Mouse (Mus musculus): Measurements from ENCODE around the gene Tent5c. TPM values are rescaled to one million over a fixed set of nuclear protein-coding genes. Genes with fewer than 3 reads are reported as not detected.

Tent5c gene
- polyA plus RNA-seq, 1 experiment from 2014 or later: 5.7 TPM

DNA sequence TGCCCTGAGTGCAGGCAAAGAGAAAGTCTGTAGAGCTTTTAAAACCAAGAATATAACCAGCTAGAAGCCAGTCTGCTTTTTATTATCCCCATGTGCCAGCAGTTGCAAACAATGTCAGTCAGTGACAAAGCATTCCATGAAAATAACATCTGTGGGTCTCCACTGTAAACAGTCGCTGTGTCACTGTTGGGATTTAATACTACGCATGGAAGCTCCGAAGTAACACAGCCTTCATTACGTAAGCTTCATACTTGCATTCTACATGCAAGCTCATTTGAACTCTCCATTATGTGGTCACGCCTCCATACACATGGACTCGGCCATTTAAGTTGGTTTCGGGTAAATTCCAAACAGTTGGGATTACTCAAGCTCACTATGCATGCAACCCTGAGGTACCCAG is 77.2 kb downstream of the Tent5c start:
- 89% methylated on average over 7 of the region's 7 CpGs for WGBS
- no peak overlapping the region for H3K4me2 ChIP-seq (replicated peaks)
- H3K36me3 ChIP-seq: no peaks in the 10 kb centered on the region
- no peak overlapping the region for H3K27ac ChIP-seq
- no peak overlapping the region for H3K4me3 ChIP-seq
- no peak overlapping the region for H3K9ac ChIP-seq
- ATAC-seq (ENCODE audit: low FRiP score, low read depth): no peak
- H3K9me3 ChIP-seq: no peaks in the 10 kb centered on the region
- H3K4me1 ChIP-seq: no peaks in the 10 kb centered on the region
- no peaks in the 10 kb centered on the region for H3K27me3 ChIP-seq (replicated peaks)

DNA sequence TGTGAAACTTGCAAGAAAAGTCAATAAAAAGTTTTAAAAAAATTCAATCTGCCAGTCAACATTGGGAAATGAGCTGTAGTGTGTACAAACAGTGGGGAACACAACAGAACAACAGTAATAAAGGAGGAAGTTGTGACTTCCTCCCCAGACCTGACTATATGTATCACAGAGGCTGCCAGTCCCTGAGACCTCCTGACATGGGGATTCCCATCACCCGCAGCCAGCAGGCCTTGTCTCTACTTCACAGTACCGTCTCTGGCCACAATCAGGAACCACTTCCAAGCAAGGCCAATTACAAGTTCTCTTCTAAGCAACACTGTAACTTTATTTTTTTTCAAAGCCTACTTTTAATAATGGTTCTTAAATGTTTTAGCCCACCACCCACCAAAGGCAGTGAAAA is 79.8 kb downstream of the Tent5c start:
- Histone ChIP-seq H3K27me3 (replicated peaks) (no peaks in the 10 kb centered on the region), H3K9ac (no peak overlapping the region), H3K4me1 (no peaks in the 10 kb centered on the region), H3K36me3 (no peaks in the 10 kb centered on the region), H3K27ac (no peak overlapping the region), H3K4me3 (no peak overlapping the region), H3K9me3 (no peaks in the 10 kb centered on the region), H3K4me2 (replicated peaks) (no peak overlapping the region)
- WGBS: 87% methylated on average over 2 of the region's 2 CpGs
- ATAC-seq (ENCODE audit: low FRiP score, low read depth): no peak

DNA sequence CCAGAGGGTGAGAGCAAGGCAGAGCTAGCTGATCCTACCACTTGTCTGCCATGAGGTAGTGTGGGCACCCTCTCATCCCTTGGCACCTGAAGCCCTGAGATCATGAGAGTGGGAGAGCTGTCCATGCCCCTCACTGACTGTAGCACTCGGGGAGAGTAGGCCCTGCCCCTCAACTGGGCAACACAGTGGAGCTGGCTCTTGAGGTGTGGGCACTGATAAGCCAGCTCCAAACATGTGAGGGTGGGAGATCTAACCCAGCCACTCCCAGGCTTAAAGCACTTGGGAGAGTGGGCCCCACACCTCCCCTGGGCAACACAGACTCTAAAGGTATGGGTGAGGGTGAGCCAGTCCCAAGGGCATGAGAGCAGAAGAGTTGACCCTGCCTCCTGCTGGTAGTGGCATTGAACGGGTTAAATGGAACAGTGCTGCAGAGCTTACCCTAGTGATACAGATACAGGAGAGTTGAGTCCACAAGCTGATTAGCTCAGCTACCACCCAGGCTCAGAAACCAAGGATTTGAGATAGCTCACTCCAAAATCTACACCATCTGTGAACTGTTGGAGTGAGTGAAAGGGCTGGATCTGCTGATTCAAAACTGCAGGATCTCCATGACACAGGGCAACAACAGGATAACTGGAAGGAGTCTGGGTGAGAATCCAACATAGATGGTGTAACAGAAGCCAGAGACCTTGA is 80.6 kb downstream of the Tent5c start:
- Histone ChIP-seq H3K4me3 (no peak overlapping the region), H3K4me1 (no peaks in the 10 kb centered on the region), H3K36me3 (no peaks in the 10 kb centered on the region), H3K27ac (no peak overlapping the region), H3K4me2 (replicated peaks) (no peak overlapping the region), H3K9ac (no peak overlapping the region), H3K9me3 (no peaks in the 10 kb centered on the region), H3K27me3 (replicated peaks) (no peaks in the 10 kb centered on the region)
- 89% methylated on average over 2 of the region's 2 CpGs for WGBS
- ATAC-seq (ENCODE audit: low FRiP score, low read depth): no peak

DNA sequence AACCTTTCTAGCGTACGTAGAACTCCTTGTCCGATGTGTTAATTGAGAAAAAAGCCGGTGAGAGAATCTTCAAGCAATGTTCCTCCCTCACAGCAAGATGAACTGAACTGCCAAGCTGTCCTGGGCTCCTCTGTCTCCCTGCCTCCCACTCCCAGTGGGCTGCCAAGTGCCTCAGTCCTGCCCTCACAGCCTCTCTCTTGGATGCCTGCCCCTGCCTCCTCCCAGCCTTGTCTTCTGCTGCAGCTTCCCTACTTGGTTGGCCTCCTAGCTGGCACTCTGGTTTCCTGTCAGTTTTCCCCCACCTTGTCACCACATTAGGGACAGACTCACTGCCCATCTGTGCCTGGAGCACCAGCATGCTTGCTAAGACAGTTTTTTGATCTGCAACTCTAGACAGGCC is 86.5 kb downstream of the Tent5c start:
- no peaks in the 10 kb centered on the region for H3K9me3 ChIP-seq
- no peaks in the 10 kb centered on the region for H3K4me1 ChIP-seq
- no peak overlapping the region for H3K4me2 ChIP-seq (replicated peaks)
- H3K36me3 ChIP-seq: no peaks in the 10 kb centered on the region
- H3K9ac ChIP-seq: no peak overlapping the region
- H3K27me3 ChIP-seq (replicated peaks): no peaks in the 10 kb centered on the region
- ATAC-seq (ENCODE audit: low FRiP score, low read depth): no peak
- no peak overlapping the region for H3K4me3 ChIP-seq
- WGBS: 90% methylated on average over 4 of the region's 4 CpGs
- H3K27ac ChIP-seq: no peak overlapping the region

Other genes starting within 250 kb of the Tent5c start
- 58.0 and 76.6 TPM in 2 replicates for gene Man1a2, start 196.2 kb upstream of the Tent5c start, polyA plus RNA-seq (2016; fragmentation: Nextera tagmentation; extraction: Ambion mirVana)

Data from neural tube, embryonic 12.5 days (tissue).